ENCODE assay signal across 8 mouse cellular contexts in genomic region chr19:6839615-6840474, GRCm38 (mm10). TPM values are rescaled to one million over a fixed set of nuclear protein-coding genes. Genes with fewer than 3 reads are reported as not detected.
DNase-seq lines count a peak whose midpoint lies in the region; TF ChIP-seq lines count a peak whose summit lies in the region.

No protein-coding gene starts in this region.

- H3K4me3 ChIP-seq in cerebellum, adult 2 months (replicated peaks; ENCODE audit: insufficient read depth, low read depth, low read length) = peak overlapping the region; percentile 84

- no peaks in the 10 kb centered on the region for H3K27me3 ChIP-seq in cerebellum, adult 2 months (ENCODE audit: control insufficient read depth, insufficient read depth, low read length)

- peak; percentile 47 to 51 for DNase-seq in urinary bladder, adult 18-20 months (ENCODE audit: low spot score in 2 of 2)
- DNase-seq in urinary bladder, adult 2 months (ENCODE audit: low spot score) = no peak
- peak; percentile 56 to 59 for DNase-seq in cerebellum, adult 2 months
- peak; percentile 62 for DNase-seq in frontal cortex, postnatal 36 days (ENCODE audit: low spot score in 2 of 2)
- peak; percentile 64 to 65 for DNase-seq in kidney, postnatal 25 days
- DNase-seq in lung, postnatal 36 days = peak; percentile 59
- peak; percentile 63 for DNase-seq in right cerebral cortex, postnatal 14 days
- DNase-seq in c-Kit-positive CD71-positive TER-119-positive erythroid progenitor cells, embryonic 14.5 days (ENCODE audit: low spot score) = no peak

- 0 out of 2 replicates have a peak overlapping the region, but pooled peaks have one; percentile 60 for H3K27ac ChIP-seq in cerebellum, adult 2 months (ENCODE audit: insufficient read depth, low read length)

- no peak for TF ChIP-seq CTCF in cerebellum, adult 2 months (IDR thresholded peaks at IDR 0.05; ENCODE audit: borderline replicate concordance, insufficient read depth, low read depth, low read length)

- WGBS in cerebellum, adult 2 months = 2% methylated on average over 46 of the region's 46 CpGs

- peaks cover 8% of the 10 kb centered on the region for H3K4me1 ChIP-seq in cerebellum, adult 2 months (ENCODE audit: control insufficient read depth, insufficient read depth, low read length)

- 0 out of 2 replicates have a peak, but pooled peaks have one; percentile 20 for TF ChIP-seq POLR2A in cerebellum, adult 2 months (IDR thresholded peaks at IDR 0.05; ENCODE audit: borderline replicate concordance, insufficient read depth, low read length)

RNA-seq across cellular contexts. Expression of gene Rps6ka4, which starts 0.6 kb away (rescaled TPM):
- polyA plus RNA-seq in urinary bladder, adult 2 months (2012; rRNA removed) = 34.6 and 37.5 TPM in 2 replicates
- polyA plus RNA-seq in cerebellum, adult 2 months (2012; rRNA removed) = 26.3 and 28.7 TPM in 2 replicates

RNA-seq across cellular contexts. Expression of gene Ccdc88b, which starts 18.2 kb away (rescaled TPM):
- polyA plus RNA-seq in urinary bladder, adult 2 months (2012; rRNA removed) = 2.5 and 3.2 TPM in 2 replicates
- 1.7 and 2.1 TPM in 2 replicates for polyA plus RNA-seq in cerebellum, adult 2 months (2012; rRNA removed)

Comparison
In these comparisons a context has a peak if more than half of its experiments do, and no peak if none do; other contexts are left out.
1. DNase-seq: peak in urinary bladder, adult 18-20 months (2 of 2), cerebellum, adult 2 months (2 of 2), frontal cortex, postnatal 36 days (2 of 2), kidney, postnatal 25 days (2 of 2), lung, postnatal 36 days (single experiment) and right cerebral cortex, postnatal 14 days (single experiment); none in urinary bladder, adult 2 months (single experiment) and c-Kit-positive CD71-positive TER-119-positive erythroid progenitor cells, embryonic 14.5 days (single experiment).